Mouse (Mus musculus) hindbrain, embryonic 15.5 days (tissue): ENCODE results near the gene Pnmal1. TPM values are rescaled to one million over a fixed set of nuclear protein-coding genes. Genes with fewer than 3 reads are reported as not detected.
"Not testable (repeated sequence)": the region's sequence is repeated elsewhere in the genome, so short reads cannot be mapped to it uniquely, and the experiment has no call there.

Source experiments
- ATAC-seq: fragments of 200-750 bp; cut with Nextera tagmentation; 2 replicates; pipeline ENCODE4 v1.8.0; 2017; ENCODE audit warnings: low read depth, moderate number of reproducible peaks, moderate TSS enrichment; ENCODE audit not compliant: low FRiP score
- H3K27ac ChIP-seq: fragments of 300-500 bp; sonication (generic); replicated peaks from 2 replicates; pipeline ENCODE4 v1.5.1; 2015; ENCODE audit warnings: mild to moderate bottlenecking, inconsistent platforms
- H3K27me3 ChIP-seq: fragments of 300-500 bp; sonication (generic); 2 replicates; pipeline ENCODE4 v1.6.1; 2015; ENCODE audit warnings: control low read depth, inconsistent platforms
- H3K36me3 ChIP-seq: fragments of 300-500 bp; sonication (generic); 2 replicates; pipeline ENCODE4 v1.6.1; 2015; ENCODE audit warnings: control low read depth, inconsistent platforms
- H3K4me1 ChIP-seq: fragments of 300-500 bp; sonication (generic); replicated peaks from 2 replicates; pipeline ENCODE4 v1.6.1; 2015; ENCODE audit warnings: control low read depth, inconsistent platforms
- H3K4me2 ChIP-seq: fragments of 300-500 bp; sonication (generic); 2 replicates; pipeline ENCODE4 v1.6.1; 2015; ENCODE audit warnings: moderate library complexity, mild to moderate bottlenecking, inconsistent platforms
- H3K4me3 ChIP-seq: fragments of 300-500 bp; sonication (generic); 2 replicates; pipeline ENCODE4 v1.5.1; 2015; ENCODE audit warnings: mild to moderate bottlenecking, inconsistent platforms
- H3K9ac ChIP-seq: fragments of 300-500 bp; sonication (generic); 2 replicates; pipeline ENCODE4 v1.6.1; 2015; ENCODE audit warnings: inconsistent platforms
- H3K9me3 ChIP-seq: fragments of 300-500 bp; sonication (generic); 2 replicates; pipeline ENCODE4 v1.6.1; 2016; ENCODE audit warnings: control low read depth, inconsistent platforms
- WGBS: fragments of 180-500 bp; shearing (Covaris S2); methylation state at CpG from one replicate; pipeline ENCODE4 v1.1.7; 2015; 5-methylcytosine and 5-hydroxymethylcytosine counted together
- polyA plus RNA-seq: library from polyadenylated mRNA; unstranded; fragments of >200 nt; fragmentation: Nextera tagmentation; extraction: Ambion mirVana; gene quantifications from 2 replicates; pipeline ENCODE4 v1.2.1, GENCODE M21; 2015

Gene Pnmal1
- polyA plus RNA-seq, 1 experiment from 2014 or later, result 57.5 TPM

GRCm38 (mm10) chr7:16947349-16947895, 12.1 kb upstream of the Pnmal1 start:
- Histone ChIP-seq H3K27ac (peak overlapping the region; percentile 95), H3K9me3 (no peaks in the 10 kb centered on the region), H3K36me3 (no peaks in the 10 kb centered on the region), H3K4me2 (peak overlapping the region; percentile 90), H3K27me3 (no peaks in the 10 kb centered on the region), H3K4me1 (peaks cover 86% of the 10 kb centered on the region), H3K9ac (peak overlapping the region; percentile 93), H3K4me3 (peak overlapping the region; percentile 76)
- 10% methylated on average over 21 of the region's 22 CpGs for WGBS
- ATAC-seq, result no peak

GRCm38 (mm10) chr7:16947959-16948361, 11.5 kb upstream of the Pnmal1 start:
- H3K4me2 ChIP-seq, result peak overlapping the region; percentile 90
- H3K36me3 ChIP-seq, result no peaks in the 10 kb centered on the region
- WGBS, result 1% methylated on average over 4 of the region's 4 CpGs
- no peaks in the 10 kb centered on the region for H3K9me3 ChIP-seq
- peaks cover 84% of the 10 kb centered on the region for H3K4me1 ChIP-seq
- ATAC-seq, result no peak
- H3K4me3 ChIP-seq, result peak overlapping the region; percentile 76
- peak overlapping the region; percentile 93 for H3K9ac ChIP-seq
- H3K27me3 ChIP-seq, result no peaks in the 10 kb centered on the region
- peak overlapping the region; percentile 95 for H3K27ac ChIP-seq

- H3K4me1 ChIP-seq, result peaks cover 74% of the 10 kb centered on the region
- ATAC-seq, result no peak
- H3K27me3 ChIP-seq, result no peaks in the 10 kb centered on the region
- 49% methylated on average over 8 of the region's 8 CpGs for WGBS
- peak overlapping the region; percentile 95 for H3K27ac ChIP-seq
- H3K9me3 ChIP-seq, result no peaks in the 10 kb centered on the region
- H3K9ac ChIP-seq, result no peak overlapping the region
- H3K4me2 ChIP-seq, result peak overlapping the region; percentile 90
- H3K36me3 ChIP-seq, result no peaks in the 10 kb centered on the region
- H3K4me3 ChIP-seq, result peak overlapping the region; percentile 76
Measured at GRCm38 (mm10) chr7:16948923-16949458, 10.5 kb upstream of the Pnmal1 start.

GRCm38 (mm10) chr7:16949908-16950841, 9.3 kb upstream of the Pnmal1 start:
- H3K4me2 ChIP-seq, result peak overlapping the region; percentile 90
- peak; percentile 59 for ATAC-seq
- WGBS, result 9% methylated on average over 29 of the region's 29 CpGs
- peak overlapping the region; percentile 31; the same call in 1 of the 2 replicates for H3K9ac ChIP-seq
- H3K4me1 ChIP-seq, result peaks cover 68% of the 10 kb centered on the region
- H3K4me3 ChIP-seq, result peak overlapping the region; percentile 76
- no peaks in the 10 kb centered on the region for H3K9me3 ChIP-seq
- peak overlapping the region; percentile 95 for H3K27ac ChIP-seq
- H3K27me3 ChIP-seq, result no peaks in the 10 kb centered on the region
- no peaks in the 10 kb centered on the region for H3K36me3 ChIP-seq

GRCm38 (mm10) chr7:16950861-16951635, 8.4 kb upstream of the Pnmal1 start:
- no peaks in the 10 kb centered on the region for H3K9me3 ChIP-seq
- no peak overlapping the region for H3K9ac ChIP-seq
- H3K4me3 ChIP-seq, result no peak overlapping the region
- WGBS, result 32% methylated on average over 18 of the region's 18 CpGs
- no peak overlapping the region for H3K4me2 ChIP-seq
- no peaks in the 10 kb centered on the region for H3K27me3 ChIP-seq
- H3K4me1 ChIP-seq, result peaks cover 59% of the 10 kb centered on the region
- ATAC-seq, result peak; percentile 40
- H3K27ac ChIP-seq, result peak overlapping the region; percentile 95
- H3K36me3 ChIP-seq, result no peaks in the 10 kb centered on the region

GRCm38 (mm10) chr7:16953776-16954175, 5.7 kb upstream of the Pnmal1 start:
- peaks cover 64% of the 10 kb centered on the region for H3K4me1 ChIP-seq
- ATAC-seq, result not testable (repeated sequence)

GRCm38 (mm10) chr7:16955712-16956111, 3.8 kb upstream of the Pnmal1 start:
- no peak for ATAC-seq
- Histone ChIP-seq H3K9me3 (no peaks in the 10 kb centered on the region), H3K9ac (no peak overlapping the region), H3K27ac (peak overlapping the region; percentile 85), H3K36me3 (no peaks in the 10 kb centered on the region), H3K4me2 (no peak overlapping the region), H3K27me3 (no peaks in the 10 kb centered on the region), H3K4me1 (peaks cover 63% of the 10 kb centered on the region), H3K4me3 (no peak overlapping the region)
- 75% methylated on average over 4 of the region's 4 CpGs for WGBS

More at GRCm38 (mm10) chr7:16953776-16954175, 5.7 kb upstream of the Pnmal1 start:
- H3K4me2 ChIP-seq, H3K36me3 ChIP-seq, H3K9ac ChIP-seq, H3K27ac ChIP-seq, H3K9me3 ChIP-seq, H3K4me3 ChIP-seq, H3K27me3 ChIP-seq: not testable (repeated sequence)
- WGBS, result 57% methylated on average over 2 of the region's 2 CpGs

GRCm38 (mm10) chr7:16956410-16957265, 2.8 kb upstream of the Pnmal1 start:
- 20% methylated on average over 15 of the region's 15 CpGs for WGBS
- no peaks in the 10 kb centered on the region for H3K9me3 ChIP-seq
- no peaks in the 10 kb centered on the region for H3K27me3 ChIP-seq
- no peaks in the 10 kb centered on the region for H3K36me3 ChIP-seq
- 0 out of 2 replicates have a peak overlapping the region, but pooled peaks have one; percentile 11 for H3K9ac ChIP-seq
- H3K4me2 ChIP-seq, result peak overlapping the region; percentile 36
- no peak overlapping the region for H3K4me3 ChIP-seq
- peak; percentile 46; the same call in 1 of the 2 replicates for ATAC-seq
- H3K27ac ChIP-seq, result peak overlapping the region; percentile 85
- H3K4me1 ChIP-seq, result peaks cover 66% of the 10 kb centered on the region

- H3K36me3 ChIP-seq, result no peaks in the 10 kb centered on the region
- peaks cover 53% of the 10 kb centered on the region for H3K4me1 ChIP-seq
- peak overlapping the region; percentile 86 for H3K4me2 ChIP-seq
- H3K9ac ChIP-seq, result no peak overlapping the region
- H3K4me3 ChIP-seq, result no peak overlapping the region
- no peaks in the 10 kb centered on the region for H3K27me3 ChIP-seq
- no peak for ATAC-seq
- peak overlapping the region; percentile 97; the same call in 1 of the 2 replicates for H3K27ac ChIP-seq
- whole genome bisulfite sequencing, result 87% methylated on average over 5 of the region's 5 CpGs
- no peaks in the 10 kb centered on the region for H3K9me3 ChIP-seq
Measured at GRCm38 (mm10) chr7:16961678-16962077, 2.2 kb downstream of the Pnmal1 start.

- Histone ChIP-seq H3K27me3 (no peaks in the 10 kb centered on the region), H3K36me3 (no peaks in the 10 kb centered on the region), H3K9me3 (no peaks in the 10 kb centered on the region), H3K4me3 (no peak overlapping the region), H3K27ac (no peak overlapping the region), H3K4me2 (no peak overlapping the region), H3K4me1 (no peaks in the 10 kb centered on the region), H3K9ac (no peak overlapping the region)
- 84% methylated on average over 6 of the region's 6 CpGs for WGBS
- no peak for ATAC-seq
Measured at GRCm38 (mm10) chr7:16968414-16968813, 8.9 kb downstream of the Pnmal1 start.

GRCm38 (mm10) chr7:16971160-16971559, 11.7 kb downstream of the Pnmal1 start:
- no peaks in the 10 kb centered on the region for H3K4me1 ChIP-seq
- no peak for ATAC-seq
- no peak overlapping the region for H3K9ac ChIP-seq
- H3K4me3 ChIP-seq, result no peak overlapping the region
- H3K27me3 ChIP-seq, result no peaks in the 10 kb centered on the region
- 82% methylated on average over 3 of the region's 3 CpGs for WGBS
- no peaks in the 10 kb centered on the region for H3K36me3 ChIP-seq
- no peak overlapping the region for H3K27ac ChIP-seq
- no peak overlapping the region for H3K4me2 ChIP-seq
- H3K9me3 ChIP-seq, result no peaks in the 10 kb centered on the region
